Mouse (Mus musculus) limb, embryonic 14.5 days (tissue): Measurements from ENCODE around the gene Zfp410. TPM values are rescaled to one million over a fixed set of nuclear protein-coding genes. Genes with fewer than 3 reads are reported as not detected.

Experiments
- ATAC-seq: fragments of 200-750 bp; cut with Nextera tagmentation; 2 replicates; pipeline ENCODE4 v1.8.0; 2017; ENCODE audit warnings: low read depth, moderate number of reproducible peaks, moderate TSS enrichment; ENCODE audit not compliant: low FRiP score
- DNase-seq: peaks from one replicate; pipeline ENCODE4 v3.0.0-alpha.2; 2015; ENCODE audit warnings: low spot score
- H3K27ac ChIP-seq: fragments of 300-500 bp; sonication (generic); replicated peaks from 2 replicates; pipeline ENCODE4 v1.5.1; 2014; ENCODE audit warnings: low read depth, mild to moderate bottlenecking, low read length, moderate library complexity, mixed read lengths
- H3K27me3 ChIP-seq: fragments of 300-500 bp; sonication (generic); 2 replicates; pipeline ENCODE4 v1.6.1; 2014; ENCODE audit warnings: low read length, mixed read lengths; ENCODE audit not compliant: control insufficient read depth, insufficient read depth
- H3K36me3 ChIP-seq: fragments of 300-500 bp; sonication (generic); 2 replicates; pipeline ENCODE4 v1.6.1; 2014; ENCODE audit warnings: mild to moderate bottlenecking, low read length, moderate library complexity, mixed read lengths; ENCODE audit not compliant: control insufficient read depth, insufficient read depth
- H3K4me1 ChIP-seq: fragments of 300-500 bp; sonication (generic); 2 replicates; pipeline ENCODE4 v1.6.1; 2014; ENCODE audit warnings: antibody characterized with exemption, low read length, mixed read lengths; ENCODE audit not compliant: control insufficient read depth, insufficient read depth
- H3K4me2 ChIP-seq: fragments of 300-500 bp; sonication (generic); replicated peaks from 2 replicates; pipeline ENCODE4 v1.6.1; 2014; ENCODE audit warnings: low read depth, mild to moderate bottlenecking, low read length, moderate library complexity; ENCODE audit not compliant: severe bottlenecking
- H3K4me3 ChIP-seq: fragments of 300-500 bp; sonication (generic); replicated peaks from 2 replicates; pipeline ENCODE4 v1.5.1; 2014; ENCODE audit warnings: low read length
- H3K9ac ChIP-seq: fragments of 300-500 bp; sonication (generic); 2 replicates; pipeline ENCODE4 v1.6.1; 2014; ENCODE audit warnings: mild to moderate bottlenecking, low read depth, low read length, moderate library complexity; ENCODE audit not compliant: severe bottlenecking
- H3K9me3 ChIP-seq: fragments of 300-500 bp; sonication (generic); 2 replicates; pipeline ENCODE4 v1.6.1; 2016; ENCODE audit warnings: low read length; ENCODE audit not compliant: control insufficient read depth
- POLR2A ChIP-seq: fragments of 200-500 bp; IDR thresholded peaks from 2 replicates; pipeline ENCODE4 v1.8.0; 2012; ENCODE audit warnings: inconsistent platforms, mild to moderate bottlenecking, moderate library complexity, borderline replicate concordance; ENCODE audit not compliant: insufficient read depth, insufficient read length; ENCODE audit errors: extremely low read depth
- WGBS: fragments of 180-500 bp; shearing (Covaris S2); extraction: QIAGEN DNeasy Blood & Tissue Kit; methylation state at CpG from one replicate; pipeline ENCODE4 v1.1.7; 2014; 5-methylcytosine and 5-hydroxymethylcytosine counted together
- polyA plus RNA-seq, 2 experiments: library from polyadenylated mRNA; depleted of rRNA in 1 of 2; stranded (reverse) in 1 of 2; unstranded in 1 of 2; fragments of >200 nt; fragmentation: Nextera tagmentation in 1 of 2; extraction: Ambion mirVana in 1 of 2; gene quantifications; 2 replicates each; pipeline versions ENCODE4 v1.2.1 to v1.2.3; 2012 to 2014

Gene Zfp410
- polyA plus RNA-seq, 2 experiments: 67.3 to 81.7 TPM

DNA sequence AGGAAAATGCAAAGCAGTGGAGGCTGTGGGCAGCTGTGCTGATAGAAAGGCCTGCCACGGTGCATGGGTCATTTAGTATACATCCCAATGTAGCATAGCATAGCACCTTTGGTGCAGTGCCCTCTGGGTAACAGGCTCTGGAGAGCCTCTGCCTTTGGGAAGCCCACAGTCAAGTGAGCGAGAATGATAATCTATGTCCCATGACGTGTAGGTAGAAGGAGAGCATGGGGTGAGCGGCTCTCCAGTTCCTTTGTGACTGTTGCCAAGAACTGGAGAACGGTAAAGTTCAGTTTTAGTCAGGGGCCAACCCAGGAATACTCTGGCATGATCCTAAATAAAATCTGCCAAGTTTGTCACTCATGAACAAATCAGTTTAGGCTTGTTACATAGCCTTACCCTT is 55.0 kb downstream of the Zfp410 start:
- DNase-seq (no peak), ATAC-seq (no peak)
- no peak for TF ChIP-seq POLR2A
- Histone ChIP-seq H3K4me3 (no peak overlapping the region), H3K27ac (no peak overlapping the region), H3K9me3 (no peaks in the 10 kb centered on the region), H3K27me3 (no peaks in the 10 kb centered on the region), H3K4me1 (no peaks in the 10 kb centered on the region), H3K4me2 (no peak overlapping the region), H3K36me3 (peaks cover 82% of the 10 kb centered on the region), H3K9ac (no peak overlapping the region)
- WGBS: 93% methylated on average over 5 of the region's 5 CpGs

DNA sequence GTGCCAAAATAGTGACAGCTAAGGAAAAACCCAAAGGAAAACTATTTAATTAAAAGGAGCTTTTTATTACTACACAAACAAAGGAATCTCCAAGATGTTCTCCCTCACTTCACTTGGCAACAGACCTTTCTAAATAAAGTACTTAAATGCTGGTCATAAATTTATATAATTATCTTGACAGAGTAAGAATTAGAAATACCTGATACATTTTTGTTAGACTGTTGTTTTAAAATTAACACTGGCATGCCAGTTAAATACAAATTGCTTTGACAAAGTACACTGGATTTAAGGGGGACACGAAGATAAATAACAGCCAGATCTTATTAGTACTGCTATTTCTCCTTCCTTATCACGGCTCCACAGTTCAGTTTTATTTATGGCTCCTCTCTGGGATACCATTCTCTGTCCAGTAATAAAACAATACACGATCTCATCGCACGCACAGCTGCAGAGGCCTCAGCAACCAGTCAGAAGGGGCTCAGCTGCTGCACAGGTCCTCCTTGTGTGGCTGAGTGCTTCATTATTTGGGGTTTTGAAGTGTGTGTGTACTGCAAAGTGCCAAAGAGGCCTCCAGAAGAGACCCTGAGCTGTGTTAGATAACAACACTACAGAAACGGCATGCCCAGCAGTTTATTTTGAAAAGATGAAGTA is 57.3 kb downstream of the Zfp410 start:
- Histone ChIP-seq H3K4me2 (no peak overlapping the region), H3K9ac (no peak overlapping the region), H3K36me3 (peaks cover 67% of the 10 kb centered on the region), H3K4me1 (no peaks in the 10 kb centered on the region), H3K4me3 (no peak overlapping the region), H3K27ac (no peak overlapping the region), H3K27me3 (no peaks in the 10 kb centered on the region), H3K9me3 (no peaks in the 10 kb centered on the region)
- ATAC-seq (no peak; the same call in 1 of the 2 replicates), DNase-seq (no peak)
- no peak for TF ChIP-seq POLR2A
- 74% methylated on average over 6 of the region's 6 CpGs for WGBS

DNA sequence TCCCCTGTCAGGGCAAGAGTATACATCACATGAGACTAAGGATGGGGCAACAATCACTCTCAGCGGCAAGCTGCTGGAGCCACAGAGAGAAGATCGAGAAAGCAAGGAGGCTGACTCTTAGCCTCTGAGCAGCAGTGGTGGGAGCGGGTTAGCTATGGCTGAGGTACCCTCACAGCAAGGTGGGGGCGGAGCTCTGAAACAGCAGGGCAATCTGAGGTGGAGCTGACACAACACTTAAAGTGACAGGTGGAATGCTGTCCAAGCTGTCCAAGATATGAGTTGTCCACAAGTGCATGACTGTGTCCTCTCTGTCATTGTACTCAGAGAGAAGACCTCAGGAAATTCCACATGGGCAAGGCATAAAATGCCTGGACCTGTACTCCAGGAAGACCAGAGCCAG is 65.7 kb downstream of the Zfp410 start:
- no peak overlapping the region for H3K27ac ChIP-seq
- H3K27me3 ChIP-seq: no peaks in the 10 kb centered on the region
- ATAC-seq (no peak), DNase-seq (no peak)
- H3K9ac ChIP-seq: no peak overlapping the region
- no peaks in the 10 kb centered on the region for H3K9me3 ChIP-seq
- no peak overlapping the region for H3K4me3 ChIP-seq
- H3K4me2 ChIP-seq: no peak overlapping the region
- no peak for TF ChIP-seq POLR2A
- H3K36me3 ChIP-seq: peaks cover 4% of the 10 kb centered on the region; the same call in 1 of the 2 replicates
- no peaks in the 10 kb centered on the region for H3K4me1 ChIP-seq
- 84% methylated on average over 4 of the region's 4 CpGs for WGBS

DNA sequence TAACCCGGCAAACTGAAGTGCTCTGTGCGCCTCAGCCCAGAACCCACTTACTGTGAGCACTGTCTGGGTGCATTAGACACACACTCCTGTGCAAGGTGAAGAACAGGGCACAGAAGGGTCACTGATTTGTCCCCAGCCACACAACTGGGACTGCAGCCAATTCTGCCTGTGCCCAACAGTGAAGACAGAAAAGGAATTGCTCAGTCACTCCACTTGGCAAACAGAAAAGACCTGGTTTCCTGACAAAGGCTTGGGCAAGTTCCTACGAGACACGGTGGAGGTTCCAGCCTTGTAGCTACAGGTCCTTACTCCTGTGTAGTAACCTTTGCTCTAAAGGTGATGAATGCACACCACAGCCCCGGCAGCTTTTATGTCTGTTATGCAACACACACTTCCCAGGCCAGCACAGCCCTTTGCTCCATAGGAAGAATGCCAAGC is 68.0 kb downstream of the Zfp410 start:
- H3K4me1 ChIP-seq: no peaks in the 10 kb centered on the region
- no peaks in the 10 kb centered on the region for H3K27me3 ChIP-seq
- 72% methylated on average over 5 of the region's 5 CpGs for WGBS
- ATAC-seq (no peak), DNase-seq (no peak)
- H3K4me3 ChIP-seq: no peak overlapping the region
- H3K27ac ChIP-seq: no peak overlapping the region
- no peak for TF ChIP-seq POLR2A
- no peak overlapping the region for H3K4me2 ChIP-seq
- H3K36me3 ChIP-seq: no peaks in the 10 kb centered on the region
- H3K9ac ChIP-seq: no peak overlapping the region
- H3K9me3 ChIP-seq: no peaks in the 10 kb centered on the region

DNA sequence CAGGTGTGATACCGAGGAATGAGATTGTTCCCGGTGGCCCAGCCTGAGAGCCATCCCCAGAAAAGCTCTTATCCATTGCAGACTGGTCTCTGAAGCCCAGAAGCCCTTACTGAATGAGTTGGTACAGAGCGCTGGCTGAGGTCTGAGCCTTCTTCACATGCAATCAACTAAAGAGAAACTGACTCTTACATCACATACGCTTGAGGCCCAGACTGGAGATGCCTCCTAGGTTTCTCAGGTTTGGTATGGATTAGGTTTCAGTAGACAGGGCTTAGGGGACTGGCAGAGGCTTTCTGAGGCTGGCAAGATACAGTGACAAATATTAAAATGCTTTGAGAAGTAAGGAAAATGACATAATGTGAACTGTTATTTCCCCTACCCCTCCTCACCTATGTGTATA is 68.8 kb downstream of the Zfp410 start:
- no peak for TF ChIP-seq POLR2A
- H3K9me3 ChIP-seq: no peaks in the 10 kb centered on the region
- H3K27ac ChIP-seq: no peak overlapping the region
- H3K27me3 ChIP-seq: no peaks in the 10 kb centered on the region
- H3K4me2 ChIP-seq: no peak overlapping the region
- 92% methylated on average over 4 of the region's 4 CpGs for WGBS
- no peak for ATAC-seq
- DNase-seq: no peak
- no peaks in the 10 kb centered on the region for H3K36me3 ChIP-seq
- H3K9ac ChIP-seq: no peak overlapping the region
- no peaks in the 10 kb centered on the region for H3K4me1 ChIP-seq
- no peak overlapping the region for H3K4me3 ChIP-seq
